Mouse (Mus musculus) bone marrow, adult 2 months (tissue): ENCODE results near the gene Eif4b. TPM values are rescaled to one million over a fixed set of nuclear protein-coding genes. Genes with fewer than 3 reads are reported as not detected.
"Not testable (repeated sequence)": the region's sequence is repeated elsewhere in the genome, so short reads cannot be mapped to it uniquely, and the experiment has no call there.

Experiments used
- H3K27ac ChIP-seq: fragments of 200-500 bp; 2 replicates; pipeline ENCODE4 v1.5.1; 2012; ENCODE audit warnings: low read depth, mild to moderate bottlenecking, control low read depth, inconsistent platforms, low read length; ENCODE audit not compliant: control insufficient read depth, poor library complexity, insufficient read depth
- H3K4me1 ChIP-seq: fragments of 200-500 bp; 2 replicates; pipeline ENCODE4 v1.6.1; 2011; ENCODE audit warnings: low read length; ENCODE audit not compliant: control insufficient read depth, insufficient read depth
- H3K4me3 ChIP-seq: fragments of 200-500 bp; replicated peaks from 2 replicates; pipeline ENCODE3; 2011; ENCODE audit warnings: mild to moderate bottlenecking, low read depth, low read length, control low read depth; ENCODE audit not compliant: control insufficient read depth
- CTCF ChIP-seq: fragments of 200-500 bp; IDR thresholded peaks from 2 replicates; pipeline ENCODE4 v1.5.1; 2011; ENCODE audit warnings: low read length, control low read depth; ENCODE audit not compliant: control insufficient read depth, insufficient read depth
- POLR2A ChIP-seq: fragments of 200-500 bp; IDR thresholded peaks from 2 replicates; pipeline ENCODE4 v1.6.1; 2011; ENCODE audit warnings: low read depth, mild to moderate bottlenecking, control low read depth, low read length, borderline replicate concordance; ENCODE audit not compliant: control insufficient read depth
- WGBS: fragments of 180-500 bp; shearing (Covaris S2); methylation state at CpG from one replicate; pipeline ENCODE4 v1.1.7; 2018; 5-methylcytosine and 5-hydroxymethylcytosine counted together
- polyA plus RNA-seq: library from polyadenylated mRNA; stranded (reverse); fragments of >200 nt; gene quantifications from 2 replicates; pipeline ENCODE4 v1.2.4, GENCODE M21; 2011; ENCODE audit warnings: low replicate concordance; ENCODE audit not compliant: missing spikeins, insufficient read depth, insufficient read length

Eif4b gene
- polyA plus RNA-seq, 1 experiment = 122 TPM

- Histone ChIP-seq H3K4me3 (no peak overlapping the region), H3K27ac (no peak overlapping the region), H3K4me1 (peaks cover 1% of the 10 kb centered on the region)
- TF ChIP-seq POLR2A = no peak
- no peak for TF ChIP-seq CTCF
- WGBS = 72% methylated on average over 13 of the region's 13 CpGs
These were observed 2.8 kb upstream of the Eif4b start for GRCm38 (mm10) chr15:102070476-102071467.

GRCm38 (mm10) chr15:102072963-102073558 lies 512 bp upstream of the Eif4b start:
- no peak for TF ChIP-seq POLR2A
- TF ChIP-seq CTCF = no peak
- Histone ChIP-seq H3K4me3 (peak overlapping the region; percentile 46), H3K27ac (no peak overlapping the region), H3K4me1 (peaks cover 1% of the 10 kb centered on the region)
- WGBS = 15% methylated on average over 6 of the region's 6 CpGs

GRCm38 (mm10) chr15:102074070-102074731 lies 628 bp downstream of the Eif4b start:
- peak overlapping the region; percentile 79 for H3K27ac ChIP-seq
- H3K4me3 ChIP-seq = peak overlapping the region; percentile 86
- H3K4me1 ChIP-seq = peaks cover 1% of the 10 kb centered on the region
- WGBS = under 1% methylated on average over 57 of the region's 57 CpGs
- TF ChIP-seq CTCF = no peak
- TF ChIP-seq POLR2A = no peak

GRCm38 (mm10) chr15:102074876-102075585 lies 1.5 kb downstream of the Eif4b start:
- Histone ChIP-seq H3K4me3 (peak overlapping the region; percentile 15), H3K27ac (no peak overlapping the region), H3K4me1 (peaks cover 1% of the 10 kb centered on the region)
- TF ChIP-seq CTCF (no peak), POLR2A (no peak)
- WGBS = 4% methylated on average over 11 of the region's 11 CpGs

- no peak overlapping the region for H3K27ac ChIP-seq
- 66% methylated on average over 2 of the region's 2 CpGs for WGBS
- no peak for TF ChIP-seq POLR2A
- TF ChIP-seq CTCF = no peak
- no peak overlapping the region for H3K4me3 ChIP-seq
- H3K4me1 ChIP-seq = peaks cover 1% of the 10 kb centered on the region; the same call in 1 of the 2 replicates
These were observed 3.6 kb downstream of the Eif4b start for GRCm38 (mm10) chr15:102077111-102077677.

- Histone ChIP-seq H3K4me1 (peaks cover 1% of the 10 kb centered on the region; the same call in 1 of the 2 replicates), H3K27ac (no peak overlapping the region), H3K4me3 (no peak overlapping the region)
- TF ChIP-seq CTCF = no peak
- no peak for TF ChIP-seq POLR2A
- WGBS = 67% methylated on average over 4 of the region's 4 CpGs
These were observed 5.6 kb downstream of the Eif4b start for GRCm38 (mm10) chr15:102079221-102079620.

- 59% methylated on average over 8 of the region's 8 CpGs for WGBS
- not testable (repeated sequence) for H3K27ac ChIP-seq, H3K4me1 ChIP-seq
These were observed 6.4 kb downstream of the Eif4b start for GRCm38 (mm10) chr15:102079924-102080323.

More at GRCm38 (mm10) chr15:102079924-102080323, 6.4 kb downstream of the Eif4b start:
- not testable (repeated sequence) for H3K4me3 ChIP-seq
